Mouse (Mus musculus) spleen, adult 2 months (tissue): ENCODE data around the gene Bcl7b. TPM values are rescaled to one million over a fixed set of nuclear protein-coding genes. Genes with fewer than 3 reads are reported as not detected.

Experiments used
- DNase-seq, 2 experiments: peaks; one replicate each; pipeline versions ENCODE4 v3.0.0 to v3.0.0-alpha.2; 2012 to 2021; ENCODE audit warnings: low spot score in 2 of 2, low read depth in 1 of 2
- H3K27ac ChIP-seq: fragments of 200-500 bp; 2 replicates; pipeline ENCODE4 v1.5.1; 2012; ENCODE audit warnings: low read length, inconsistent platforms; ENCODE audit not compliant: insufficient read depth
- H3K27me3 ChIP-seq: fragments of 200-500 bp; 2 replicates; pipeline ENCODE4 v1.6.1; 2012; ENCODE audit warnings: mild to moderate bottlenecking, moderate library complexity, low read length, inconsistent platforms; ENCODE audit not compliant: control insufficient read depth, insufficient read depth
- H3K36me3 ChIP-seq: fragments of 200-500 bp; 2 replicates; pipeline ENCODE4 v1.6.1; 2012; ENCODE audit warnings: mild to moderate bottlenecking, low read length, inconsistent platforms; ENCODE audit not compliant: control insufficient read depth, insufficient read depth
- H3K4me1 ChIP-seq: fragments of 200-500 bp; 2 replicates; pipeline ENCODE4 v1.6.1; 2011; ENCODE audit warnings: inconsistent platforms; ENCODE audit not compliant: control insufficient read depth, insufficient read depth, insufficient read length
- H3K4me3 ChIP-seq: fragments of 200-500 bp; 2 replicates; pipeline ENCODE4 v1.5.1; 2011; ENCODE audit warnings: mild to moderate bottlenecking, inconsistent platforms; ENCODE audit not compliant: insufficient read depth, insufficient read length; ENCODE audit errors: extremely low read depth
- CTCF ChIP-seq: fragments of 200-500 bp; IDR thresholded peaks from 2 replicates; pipeline ENCODE4 v1.5.1; 2011; ENCODE audit warnings: mild to moderate bottlenecking, inconsistent platforms; ENCODE audit not compliant: insufficient read depth, insufficient read length, insufficient replicate concordance; ENCODE audit errors: extremely low read depth
- POLR2A ChIP-seq: fragments of 200-500 bp; IDR thresholded peaks from 2 replicates; pipeline ENCODE4 v1.6.1; 2011; ENCODE audit warnings: low read depth, low read length, inconsistent platforms
- WGBS: fragments of 180-500 bp; shearing (Covaris S2); methylation state at CpG from one replicate; pipeline ENCODE4 v1.1.7; 2018; 5-methylcytosine and 5-hydroxymethylcytosine counted together
- polyA plus RNA-seq: library from polyadenylated mRNA; depleted of rRNA; stranded (reverse); fragments of >200 nt; gene quantifications from 2 replicates; pipeline ENCODE4 v1.2.3, GENCODE M21; 2012

Gene Bcl7b
- polyA plus RNA-seq, 1 experiment: 37.3 TPM

GRCm38 (mm10) chr5:135186231-135186620 is 18.1 kb downstream of the Bcl7b start:
- Histone ChIP-seq H3K27me3 (no peaks in the 10 kb centered on the region), H3K4me3 (peak overlapping the region; percentile 80; the same call in 1 of the 2 replicates), H3K4me1 (peaks cover 9% of the 10 kb centered on the region), H3K27ac (peak overlapping the region; percentile 98), H3K36me3 (peaks cover 6% of the 10 kb centered on the region)
- no peak for DNase-seq
- TF ChIP-seq POLR2A (no peak), CTCF (no peak)
- 15% methylated on average over 10 of the region's 10 CpGs for WGBS

- DNase-seq: peak; percentile 96 to 98
- peaks cover 9% of the 10 kb centered on the region for H3K4me1 ChIP-seq
- peaks cover 2% of the 10 kb centered on the region; the same call in 1 of the 2 replicates for H3K36me3 ChIP-seq
- H3K27ac ChIP-seq: peak within 1 kb of the TSS; percentile 98
- H3K4me3 ChIP-seq: peak within 1 kb of the TSS; percentile 95
- WGBS: under 1% methylated on average over 57 of the region's 57 CpGs
- TF ChIP-seq CTCF (no peak), POLR2A (peak; percentile 32)
- H3K27me3 ChIP-seq: no peaks in the 10 kb centered on the region
Measured at GRCm38 (mm10) chr5:135186621-135187348, 18.7 kb downstream of the Bcl7b start, which contains the start of gene Baz1b. TSS of gene Baz1b (plus strand) at chr5:135187264.

DNA sequence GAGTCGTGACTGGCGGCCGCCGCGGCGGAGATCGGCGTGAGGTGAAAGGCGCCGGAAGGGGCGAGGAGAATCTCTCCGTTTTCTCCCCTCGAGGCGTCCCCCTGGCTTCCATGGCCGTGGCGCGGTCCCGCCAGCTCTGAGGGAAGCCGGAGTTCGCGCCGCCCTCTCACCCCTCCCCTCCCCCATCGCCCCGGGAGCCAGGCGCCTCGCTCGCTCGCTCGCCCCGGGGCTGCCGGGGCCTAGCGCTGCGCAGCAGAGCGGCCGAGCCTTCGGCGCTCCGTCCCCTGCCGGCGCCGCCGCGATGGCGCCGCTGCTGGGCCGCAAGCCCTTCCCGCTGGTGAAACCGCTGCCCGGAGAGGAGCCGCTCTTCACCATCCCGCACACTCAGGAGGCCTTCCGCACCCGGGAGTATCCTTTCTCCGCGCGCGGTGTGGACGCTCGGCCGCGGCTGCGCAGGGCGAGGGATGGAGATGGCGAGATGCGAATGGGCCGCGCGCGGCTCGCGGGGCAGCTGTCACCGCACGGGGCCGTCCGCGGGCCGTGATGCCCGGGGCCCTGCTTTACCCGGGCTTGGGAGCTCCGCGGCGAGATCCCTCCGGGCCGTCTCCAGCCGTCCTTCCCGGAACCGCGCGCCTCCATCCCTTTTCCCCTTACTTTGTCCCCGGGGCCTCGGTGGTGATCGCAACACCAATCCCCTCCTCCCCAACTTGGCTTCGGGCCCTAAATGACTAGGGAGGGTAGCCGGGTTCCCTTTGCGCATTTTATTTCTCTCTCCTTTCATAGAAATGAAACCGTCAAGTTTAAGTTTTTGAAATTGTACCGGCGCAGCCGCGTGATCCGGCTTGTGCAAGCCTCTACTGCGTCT is 19.5 kb downstream of the Bcl7b start:
- under 1% methylated on average over 92 of the region's 102 CpGs for WGBS
- TF ChIP-seq POLR2A: no peak
- TF ChIP-seq CTCF: no peak
- H3K27ac ChIP-seq: peak overlapping the region; percentile 96
- H3K4me1 ChIP-seq: peaks cover 9% of the 10 kb centered on the region
- H3K4me3 ChIP-seq: peak overlapping the region; percentile 95
- peak in 1 of 2 experiments; percentile 23 for DNase-seq
- no peaks in the 10 kb centered on the region for H3K36me3 ChIP-seq
- no peaks in the 10 kb centered on the region for H3K27me3 ChIP-seq

GRCm38 (mm10) chr5:135188214-135188554 is 20.1 kb downstream of the Bcl7b start:
- TF ChIP-seq POLR2A (no peak), CTCF (no peak)
- peak overlapping the region; percentile 95 for H3K4me3 ChIP-seq
- no peak for DNase-seq
- H3K27me3 ChIP-seq: no peaks in the 10 kb centered on the region
- H3K4me1 ChIP-seq: peaks cover 9% of the 10 kb centered on the region
- H3K36me3 ChIP-seq: 0 out of 2 replicates have a peak, but pooled peaks cover 1% of the 10 kb centered on the region
- peak overlapping the region; percentile 96 for H3K27ac ChIP-seq
- WGBS: 1% methylated on average over 8 of the region's 8 CpGs

DNA sequence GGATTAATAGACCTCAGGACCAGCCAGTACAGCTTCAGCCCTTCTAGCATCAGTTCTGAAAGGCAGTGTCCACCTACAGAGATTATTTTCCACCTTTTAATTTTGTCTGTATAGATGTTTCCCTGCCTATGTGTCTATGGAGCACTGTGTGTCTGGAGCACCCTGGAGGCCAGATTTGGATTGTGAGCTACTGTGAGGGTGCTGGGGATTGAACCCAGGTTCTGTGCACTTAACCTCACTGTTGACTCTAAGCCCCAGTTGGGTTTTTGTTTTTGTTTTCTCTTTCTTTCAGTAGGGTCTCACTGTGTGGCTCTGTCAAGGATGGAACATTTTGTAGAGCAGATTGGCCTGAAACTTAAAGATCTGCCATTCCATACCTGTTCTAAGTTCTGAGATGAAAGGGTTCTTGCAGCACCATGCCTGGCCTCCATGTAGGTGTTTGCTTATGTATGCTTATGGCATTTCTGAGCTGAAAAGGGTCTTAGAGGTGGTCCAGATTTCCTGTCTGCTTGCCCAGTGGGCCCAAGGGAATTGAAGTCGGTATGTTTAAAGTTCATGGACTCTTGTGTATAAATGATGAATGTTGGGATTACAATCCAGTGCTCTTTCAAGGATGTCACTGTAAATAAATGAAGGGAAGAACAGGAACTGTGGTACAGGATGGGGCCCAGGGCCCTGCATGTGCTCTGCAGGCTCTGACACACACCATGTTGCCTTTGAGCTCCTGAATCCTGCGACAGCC is 21.4 kb downstream of the Bcl7b start:
- peaks cover 9% of the 10 kb centered on the region for H3K4me1 ChIP-seq
- TF ChIP-seq POLR2A (no peak), CTCF (no peak)
- 0 out of 2 replicates have a peak, but pooled peaks cover 1% of the 10 kb centered on the region for H3K36me3 ChIP-seq
- WGBS: 33% methylated on average over 2 of the region's 2 CpGs
- H3K27ac ChIP-seq: no peak overlapping the region
- H3K4me3 ChIP-seq: no peak overlapping the region
- no peaks in the 10 kb centered on the region for H3K27me3 ChIP-seq
- DNase-seq: no peak

DNA sequence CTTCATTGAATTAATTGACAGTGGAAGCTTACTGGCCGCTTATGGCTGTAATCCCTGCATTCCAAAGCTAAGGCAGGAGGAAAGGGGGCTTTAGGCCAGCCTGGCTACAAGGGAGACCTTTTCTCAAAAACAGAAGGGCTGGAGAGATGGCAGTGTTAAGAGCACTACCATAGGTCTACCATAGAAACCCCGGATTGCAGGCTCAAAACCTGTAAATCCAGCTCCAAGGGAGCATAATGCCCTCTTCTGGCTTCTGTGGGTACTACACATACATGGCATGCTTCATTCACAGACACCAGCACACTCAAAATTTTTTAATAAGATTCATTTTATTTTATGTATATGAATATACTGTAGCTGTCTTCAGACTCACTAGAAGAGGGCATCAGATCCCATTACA is 23.5 kb downstream of the Bcl7b start:
- no peak for TF ChIP-seq POLR2A
- peak; percentile 35; the same call in 1 of the 2 replicates for TF ChIP-seq CTCF
- H3K4me1 ChIP-seq: peaks cover 9% of the 10 kb centered on the region
- H3K27ac ChIP-seq: no peak overlapping the region
- no peak overlapping the region for H3K4me3 ChIP-seq
- DNase-seq: peak; percentile 64 to 66
- no peaks in the 10 kb centered on the region for H3K27me3 ChIP-seq
- H3K36me3 ChIP-seq: peaks cover 1% of the 10 kb centered on the region; the same call in 1 of the 2 replicates
- 43% methylated on average over 2 of the region's 2 CpGs for WGBS
